Mouse (Mus musculus) ES-E14 (cell line): ENCODE results near the gene Cars2.

Experiments used
- CHD2 ChIP-seq: IDR thresholded peaks from 2 replicates; pipeline ENCODE4 v1.6.1; 2014; ENCODE audit warnings: mild to moderate bottlenecking, low read depth, low read length, inconsistent platforms
- MAFK ChIP-seq: IDR thresholded peaks from 2 replicates; pipeline ENCODE4 v1.6.1; 2014; ENCODE audit warnings: mild to moderate bottlenecking, low read depth, low read length, inconsistent platforms; ENCODE audit not compliant: insufficient read depth

- no peak for TF ChIP-seq MAFK
- TF ChIP-seq CHD2, result no peak
These were observed 3.5 kb downstream of the Cars2 start for GRCm38 (mm10) chr8:11547063-11547462.
